Mouse (Mus musculus): ENCODE results near the gene Abhd11. TPM values are rescaled to one million over a fixed set of nuclear protein-coding genes. Genes with fewer than 3 reads are reported as not detected.
A peak's percentile ranks its signal among the peaks of the same experiment; 100 is the strongest.

The Abhd11 gene
- polyA plus RNA-seq, 1 experiment from 2014 or later, result 56.3 TPM

DNA sequence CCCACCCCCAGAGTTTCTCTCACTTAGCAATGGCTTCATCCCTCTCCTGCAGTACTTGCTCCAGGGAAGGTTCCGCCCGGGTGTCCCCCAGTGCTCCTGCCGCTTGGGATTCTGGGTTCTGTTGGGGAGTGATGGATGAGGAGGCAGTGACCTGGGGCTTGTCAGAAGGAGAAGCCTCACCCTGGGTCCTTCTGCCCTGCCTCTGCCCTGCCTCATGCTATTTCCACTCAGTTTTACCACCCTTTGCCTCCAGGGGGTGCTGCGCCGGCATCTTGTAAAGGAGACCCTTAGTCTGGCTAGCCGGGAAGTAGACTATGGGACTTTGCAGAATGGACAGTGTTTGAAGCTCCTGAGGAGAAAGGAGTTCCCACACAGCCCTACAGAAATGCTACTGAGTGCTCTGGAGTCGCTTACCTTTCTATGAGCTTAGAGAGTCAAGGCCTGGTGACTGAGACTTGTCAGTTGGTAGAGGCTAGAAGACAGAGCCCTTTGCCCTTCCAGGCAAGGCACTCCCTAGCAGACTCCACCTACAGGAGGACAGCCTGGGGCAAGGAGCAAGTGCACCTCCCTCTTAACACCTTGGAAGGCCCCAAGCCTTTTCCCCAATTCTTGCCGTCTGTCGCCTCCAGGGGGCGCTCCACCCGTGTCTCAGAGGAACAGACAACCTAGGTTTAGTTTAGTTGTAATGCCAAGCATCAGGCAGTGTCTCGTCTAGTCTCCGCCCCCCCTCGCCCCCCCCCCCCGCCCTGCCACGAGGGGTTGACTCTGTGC lies 3.9 kb downstream of the Abhd11 start:
- H3K27me3 ChIP-seq (replicated peaks), result no peaks in the 10 kb centered on the region
- no peaks in the 10 kb centered on the region for H3K9me3 ChIP-seq
- H3K4me2 ChIP-seq (replicated peaks), result peak overlapping the region; percentile 42
- H3K36me3 ChIP-seq, result no peaks in the 10 kb centered on the region
- 3% methylated on average over 14 of the region's 16 CpGs for WGBS
- no peak overlapping the region for H3K27ac ChIP-seq
- H3K9ac ChIP-seq, result no peak overlapping the region
- H3K4me3 ChIP-seq, result no peak overlapping the region; the same call in 1 of the 2 replicates
- H3K4me1 ChIP-seq, result peaks cover 21% of the 10 kb centered on the region
- ATAC-seq (ENCODE audit: low FRiP score, low read depth), result no peak

DNA sequence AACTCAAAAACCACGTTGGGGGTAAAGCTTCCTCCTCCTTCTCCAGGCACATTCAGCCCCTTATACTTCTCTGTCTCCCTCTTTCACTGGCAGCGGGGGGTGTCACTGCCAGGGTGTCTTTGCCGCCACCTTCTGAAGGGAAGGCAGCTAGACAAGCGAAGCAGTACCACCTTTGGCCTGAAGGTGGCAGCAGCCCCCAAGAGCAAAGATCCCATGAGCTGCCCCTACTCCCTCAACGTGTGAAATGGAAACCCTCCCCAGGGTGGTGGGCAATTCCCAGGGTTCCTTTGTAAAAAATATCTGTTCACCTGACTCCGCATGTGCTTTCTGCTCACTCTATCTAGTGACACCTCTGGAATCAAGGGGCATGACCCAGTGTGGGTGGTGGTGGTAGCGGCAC lies 6.5 kb downstream of the Abhd11 start:
- H3K4me2 ChIP-seq (replicated peaks), result no peak overlapping the region
- no peaks in the 10 kb centered on the region for H3K36me3 ChIP-seq
- H3K4me3 ChIP-seq, result no peak overlapping the region
- no peak overlapping the region for H3K9ac ChIP-seq
- no peaks in the 10 kb centered on the region for H3K27me3 ChIP-seq (replicated peaks)
- ATAC-seq (ENCODE audit: low FRiP score, low read depth), result no peak
- peaks cover 15% of the 10 kb centered on the region for H3K4me1 ChIP-seq
- 15% methylated on average over 7 of the region's 7 CpGs for WGBS
- H3K27ac ChIP-seq, result no peak overlapping the region
- no peaks in the 10 kb centered on the region for H3K9me3 ChIP-seq

DNA sequence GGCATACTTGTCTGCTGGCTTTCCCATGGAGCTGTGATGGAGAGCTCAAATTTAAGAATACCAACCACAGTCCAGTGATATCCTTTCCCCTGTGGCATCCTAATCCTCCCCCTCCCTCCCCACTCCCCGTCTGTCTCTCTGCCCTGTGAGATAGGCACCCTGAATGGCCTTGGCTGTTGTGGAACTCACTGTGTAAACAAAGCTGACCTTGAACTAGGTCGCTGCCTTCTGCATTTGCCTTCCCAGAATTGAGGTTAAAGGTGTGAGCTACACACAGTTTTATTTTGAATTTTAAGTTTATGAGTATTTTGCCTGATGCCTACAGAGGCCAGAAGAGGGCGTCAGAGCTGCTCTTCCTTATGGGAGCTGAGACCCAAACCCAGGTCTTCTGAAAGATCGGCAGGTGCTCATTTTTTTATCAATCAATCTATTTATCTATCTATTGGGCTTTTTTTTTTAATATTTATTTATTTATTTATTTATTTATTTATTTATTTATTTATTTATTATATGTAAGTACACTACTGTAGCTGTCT lies 7.3 kb downstream of the Abhd11 start:
- Histone ChIP-seq H3K9me3 (no peaks in the 10 kb centered on the region), H3K36me3 (no peaks in the 10 kb centered on the region), H3K4me1 (peaks cover 11% of the 10 kb centered on the region), H3K4me3 (no peak overlapping the region), H3K27me3 (replicated peaks) (no peaks in the 10 kb centered on the region), H3K9ac (no peak overlapping the region), H3K27ac (no peak overlapping the region), H3K4me2 (replicated peaks) (no peak overlapping the region)
- ATAC-seq (ENCODE audit: low FRiP score, low read depth), result no peak
- 63% methylated on average over 4 of the region's 4 CpGs for WGBS

DNA sequence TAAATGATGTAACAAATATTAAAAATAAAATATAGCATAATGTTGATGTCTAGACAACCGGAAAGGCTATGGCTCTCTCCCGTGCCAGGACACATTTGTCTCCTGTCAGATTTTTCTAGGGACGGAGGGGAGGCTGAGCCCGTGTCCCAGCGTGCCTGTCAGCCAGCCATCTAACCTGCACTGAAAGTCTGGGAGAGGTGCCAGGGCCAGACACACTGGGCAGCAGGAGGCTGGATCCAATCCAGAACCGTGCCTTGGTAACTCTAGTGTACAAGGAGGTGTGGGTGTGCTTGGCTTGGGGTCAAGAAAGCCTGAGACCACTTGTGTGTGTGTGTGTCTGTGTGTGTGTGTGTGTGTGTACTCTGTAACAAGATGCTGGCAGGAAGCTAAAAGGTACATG lies 12.9 kb downstream of the Abhd11 start:
- no peak for ATAC-seq (ENCODE audit: low FRiP score, low read depth)
- no peaks in the 10 kb centered on the region for H3K36me3 ChIP-seq

DNA sequence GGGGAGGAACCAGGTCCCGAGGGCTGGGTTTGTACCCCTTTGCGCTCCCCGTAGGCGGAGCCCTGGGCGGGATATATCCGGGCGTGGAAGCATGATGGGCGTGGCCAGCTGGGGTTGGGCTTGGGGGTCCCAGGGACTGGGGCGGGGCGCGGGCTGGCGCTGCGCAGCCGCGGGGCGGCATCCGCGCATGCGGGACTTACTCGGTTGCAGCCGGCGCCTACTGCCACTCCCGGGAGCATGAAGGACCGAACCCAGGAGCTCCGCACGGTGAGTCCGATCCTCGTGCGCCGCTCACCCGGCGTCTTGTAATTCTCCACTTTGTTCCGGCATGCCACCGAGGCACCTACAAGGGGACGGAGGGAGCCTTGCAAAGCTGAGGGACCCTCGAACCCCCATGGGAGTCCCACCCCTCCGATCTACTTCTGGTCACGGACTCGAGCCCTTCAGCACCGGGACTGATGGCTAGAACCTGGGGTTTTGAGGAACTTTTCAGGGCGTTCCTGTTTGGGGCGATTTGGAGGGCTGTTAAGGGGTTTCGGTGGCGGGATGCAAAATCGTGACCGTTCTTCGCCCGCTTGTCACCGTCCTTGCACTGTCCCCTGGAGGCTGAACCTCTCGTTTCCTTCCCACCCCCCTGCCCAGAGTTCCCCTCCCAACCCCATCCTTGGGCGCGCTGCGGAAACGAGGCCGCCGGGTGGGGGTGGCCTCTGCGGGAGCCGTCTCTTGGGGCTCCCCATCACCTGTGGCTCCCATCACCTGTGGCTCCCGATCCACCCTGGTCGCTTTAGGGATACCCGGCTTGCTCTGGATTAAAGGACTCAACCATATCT lies 14.6 kb downstream of the Abhd11 start, which contains the start of gene Stx1a:
Gene Stx1a (plus strand): TSS at position 139 of the 830 bp plus-strand sequence.
- no peaks in the 10 kb centered on the region for H3K36me3 ChIP-seq
- peak within 1 kb of the TSS; percentile 68 for H3K4me3 ChIP-seq
- no peaks in the 10 kb centered on the region for H3K27me3 ChIP-seq (replicated peaks)
- H3K9ac ChIP-seq, result peak within 1 kb of the TSS; percentile 78
- no peak within 1 kb of the TSS for H3K27ac ChIP-seq
- peak within 1 kb of the TSS; percentile 95 for H3K4me2 ChIP-seq (replicated peaks)
- no peaks in the 10 kb centered on the region for H3K9me3 ChIP-seq
- peak; percentile 94 for ATAC-seq (ENCODE audit: low FRiP score, low read depth)
- H3K4me1 ChIP-seq, result peaks cover 21% of the 10 kb centered on the region
- under 1% methylated on average over 61 of the region's 61 CpGs for WGBS

More for the DNA sequence above, 12.9 kb downstream of the Abhd11 start:
- Histone ChIP-seq H3K9ac (no peak overlapping the region), H3K27ac (no peak overlapping the region), H3K9me3 (no peaks in the 10 kb centered on the region), H3K27me3 (replicated peaks) (no peaks in the 10 kb centered on the region), H3K4me3 (no peak overlapping the region), H3K4me1 (peaks cover 21% of the 10 kb centered on the region), H3K4me2 (replicated peaks) (no peak overlapping the region)
- 75% methylated on average over 6 of the region's 6 CpGs for WGBS

DNA sequence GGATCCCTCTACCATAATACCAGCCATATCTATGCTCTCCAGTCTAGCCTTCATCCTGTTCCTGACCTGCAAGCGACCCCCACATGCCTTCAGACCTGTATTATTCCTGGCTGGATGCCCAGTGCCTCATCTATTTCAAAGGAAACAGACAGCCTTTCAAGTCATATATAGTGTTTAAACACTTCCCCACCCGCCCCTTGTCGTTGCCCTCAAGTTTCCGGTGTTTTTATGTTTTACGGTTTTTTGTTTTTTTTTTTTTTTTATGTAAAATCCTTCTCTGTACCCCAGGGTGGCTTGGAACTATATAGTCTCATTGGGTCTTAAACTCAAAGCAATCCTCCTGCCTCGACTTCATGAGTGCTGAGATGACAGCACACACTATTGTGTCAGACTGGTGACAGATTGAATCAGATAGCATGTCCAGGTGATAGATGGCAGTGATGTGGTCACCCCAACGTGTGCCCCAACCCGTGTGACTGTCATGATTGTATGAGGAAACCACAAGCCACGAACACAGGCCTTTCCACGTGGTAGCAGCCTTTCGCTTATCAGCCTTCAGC lies 15.8 kb downstream of the Abhd11 start:
- Histone ChIP-seq H3K27ac (no peak overlapping the region), H3K27me3 (replicated peaks) (no peaks in the 10 kb centered on the region), H3K36me3 (no peaks in the 10 kb centered on the region), H3K4me1 (peaks cover 21% of the 10 kb centered on the region), H3K9me3 (no peaks in the 10 kb centered on the region), H3K4me2 (replicated peaks) (peak overlapping the region; percentile 95), H3K9ac (no peak overlapping the region), H3K4me3 (peak overlapping the region; percentile 68; the same call in 1 of the 2 replicates)
- WGBS, result 62% methylated on average over 11 of the region's 11 CpGs
- ATAC-seq (ENCODE audit: low FRiP score, low read depth), result no peak

DNA sequence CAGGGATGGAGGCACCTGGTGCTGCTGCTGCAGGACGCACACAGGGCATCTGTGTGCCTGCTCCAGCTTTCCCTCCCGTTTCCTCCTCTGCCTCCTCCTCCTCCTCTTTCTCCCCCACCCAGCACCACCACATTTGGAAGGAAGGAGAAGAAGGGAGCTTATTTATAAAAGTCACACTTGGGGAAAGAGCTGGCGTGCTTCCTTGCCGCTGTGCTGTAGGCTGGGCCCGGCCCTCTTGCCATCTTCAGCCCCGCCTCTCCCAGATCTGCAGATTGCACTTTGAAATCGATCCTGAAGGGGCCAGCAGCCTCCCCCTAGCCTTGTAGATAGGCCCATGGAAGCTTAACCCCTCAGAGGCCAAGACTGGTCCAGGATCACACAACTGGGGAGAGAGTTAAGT lies 16.9 kb downstream of the Abhd11 start:
- no peaks in the 10 kb centered on the region for H3K27me3 ChIP-seq (replicated peaks)
- 20% methylated on average over 7 of the region's 7 CpGs for WGBS
- peaks cover 21% of the 10 kb centered on the region for H3K4me1 ChIP-seq
- H3K9ac ChIP-seq, result no peak overlapping the region
- H3K9me3 ChIP-seq, result no peaks in the 10 kb centered on the region
- no peaks in the 10 kb centered on the region for H3K36me3 ChIP-seq
- no peak for ATAC-seq (ENCODE audit: low FRiP score, low read depth)
- H3K4me3 ChIP-seq, result no peak overlapping the region
- H3K4me2 ChIP-seq (replicated peaks), result peak overlapping the region; percentile 38
- H3K27ac ChIP-seq, result no peak overlapping the region

DNA sequence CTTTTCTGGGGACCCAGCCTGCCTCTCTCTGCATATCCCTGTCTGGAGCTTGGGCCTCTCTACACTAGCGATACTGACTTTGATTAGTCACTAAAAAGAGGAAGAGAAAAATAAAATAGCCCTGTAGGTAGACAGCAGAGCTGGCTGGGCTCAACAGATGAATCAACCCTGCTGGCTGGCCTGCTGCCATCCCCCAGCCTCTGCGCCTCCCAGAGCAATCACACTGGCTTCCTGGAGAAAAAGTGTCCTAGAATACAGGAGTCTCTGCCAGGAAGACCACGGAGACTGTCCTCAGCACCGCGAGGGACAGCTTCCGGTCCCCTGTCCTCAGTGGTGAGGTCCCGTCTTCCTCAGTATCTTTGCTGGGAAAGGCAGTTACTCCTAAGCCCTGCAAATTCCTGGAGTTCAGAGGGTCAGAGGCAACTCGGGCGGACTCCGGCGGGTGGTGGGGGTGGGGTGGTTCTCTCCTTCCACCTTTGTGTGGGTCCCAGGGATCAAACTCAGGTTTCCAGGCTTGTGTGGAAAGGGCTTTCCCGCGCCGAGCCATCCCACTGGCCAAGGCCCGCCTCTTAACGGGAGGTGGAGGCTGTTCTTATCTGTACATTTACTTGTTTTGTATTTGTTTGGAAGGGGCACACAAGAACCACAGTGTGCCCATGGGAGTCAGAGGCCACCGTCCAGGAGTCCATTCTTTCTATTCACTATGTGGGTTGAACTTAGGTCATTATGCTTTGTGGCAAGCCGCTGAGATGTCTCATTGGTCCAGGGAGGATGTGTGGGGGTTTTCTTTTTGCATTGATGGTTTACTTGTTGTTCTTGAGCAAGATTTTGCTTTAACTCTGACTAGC lies 20.3 kb downstream of the Abhd11 start:
- Histone ChIP-seq H3K4me2 (replicated peaks) (no peak overlapping the region), H3K27ac (no peak overlapping the region), H3K9ac (no peak overlapping the region), H3K9me3 (0 out of 2 replicates have a peak, but pooled peaks cover 3% of the 10 kb centered on the region), H3K27me3 (replicated peaks) (no peaks in the 10 kb centered on the region), H3K36me3 (no peaks in the 10 kb centered on the region), H3K4me1 (peaks cover 16% of the 10 kb centered on the region), H3K4me3 (no peak overlapping the region)
- ATAC-seq (ENCODE audit: low FRiP score, low read depth), result no peak
- 67% methylated on average over 18 of the region's 18 CpGs for WGBS

DNA sequence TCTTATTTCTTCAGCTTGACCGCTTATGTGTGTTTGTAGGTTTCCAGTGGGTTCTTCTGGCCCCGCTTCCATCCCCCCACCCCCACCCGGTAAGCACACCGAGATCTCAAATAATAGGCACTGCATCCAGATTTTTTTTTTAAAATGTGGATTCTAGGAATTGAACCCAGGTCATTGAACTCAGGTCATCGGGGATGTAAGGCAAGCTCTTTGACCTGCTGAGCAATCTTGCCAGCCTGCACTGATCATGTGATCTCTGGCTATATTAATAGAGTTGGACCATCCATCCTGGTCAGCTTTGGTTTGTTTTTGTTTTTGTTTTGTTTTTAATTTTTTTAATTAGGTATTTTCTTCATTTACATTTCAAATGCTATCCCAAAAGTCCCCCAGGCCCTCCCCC lies 23.6 kb downstream of the Abhd11 start:
- WGBS, result 94% methylated on average over 5 of the region's 5 CpGs
- Histone ChIP-seq H3K27me3 (replicated peaks) (no peaks in the 10 kb centered on the region), H3K9ac (no peak overlapping the region), H3K4me1 (peaks cover 3% of the 10 kb centered on the region), H3K27ac (no peak overlapping the region), H3K9me3 (0 out of 2 replicates have a peak, but pooled peaks cover 7% of the 10 kb centered on the region), H3K4me2 (replicated peaks) (no peak overlapping the region), H3K4me3 (no peak overlapping the region), H3K36me3 (no peaks in the 10 kb centered on the region)
- ATAC-seq (ENCODE audit: low FRiP score, low read depth), result no peak

DNA sequence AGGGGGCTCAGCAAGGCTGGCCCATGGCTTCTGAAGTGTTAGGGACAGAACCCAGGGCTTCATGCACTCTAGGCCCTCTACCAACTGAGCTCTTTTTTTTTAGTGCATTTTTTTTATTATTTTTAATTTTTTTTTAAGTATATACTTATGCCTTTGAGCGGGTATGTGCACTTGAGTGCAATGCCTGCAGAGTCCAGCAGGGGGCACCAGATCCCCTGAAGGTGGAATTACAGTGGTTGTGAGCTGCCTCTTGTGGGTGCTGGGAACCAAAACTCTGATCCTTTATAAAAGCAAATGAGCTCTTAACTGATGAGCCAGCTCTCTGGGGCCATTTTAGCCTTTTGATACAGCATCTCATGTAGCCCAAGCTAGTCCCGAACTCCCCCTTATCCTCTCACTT lies 25.6 kb downstream of the Abhd11 start:
- H3K9ac ChIP-seq, result no peak overlapping the region
- peaks cover 3% of the 10 kb centered on the region for H3K4me1 ChIP-seq
- no peak overlapping the region for H3K4me2 ChIP-seq (replicated peaks)
- H3K27me3 ChIP-seq (replicated peaks), result no peaks in the 10 kb centered on the region
- H3K4me3 ChIP-seq, result no peak overlapping the region
- 96% methylated on average over 2 of the region's 2 CpGs for WGBS
- ATAC-seq (ENCODE audit: low FRiP score, low read depth), result no peak
- no peak overlapping the region for H3K27ac ChIP-seq
- H3K9me3 ChIP-seq, result 0 out of 2 replicates have a peak, but pooled peaks cover 7% of the 10 kb centered on the region
- H3K36me3 ChIP-seq, result 0 out of 2 replicates have a peak, but pooled peaks cover 6% of the 10 kb centered on the region

DNA sequence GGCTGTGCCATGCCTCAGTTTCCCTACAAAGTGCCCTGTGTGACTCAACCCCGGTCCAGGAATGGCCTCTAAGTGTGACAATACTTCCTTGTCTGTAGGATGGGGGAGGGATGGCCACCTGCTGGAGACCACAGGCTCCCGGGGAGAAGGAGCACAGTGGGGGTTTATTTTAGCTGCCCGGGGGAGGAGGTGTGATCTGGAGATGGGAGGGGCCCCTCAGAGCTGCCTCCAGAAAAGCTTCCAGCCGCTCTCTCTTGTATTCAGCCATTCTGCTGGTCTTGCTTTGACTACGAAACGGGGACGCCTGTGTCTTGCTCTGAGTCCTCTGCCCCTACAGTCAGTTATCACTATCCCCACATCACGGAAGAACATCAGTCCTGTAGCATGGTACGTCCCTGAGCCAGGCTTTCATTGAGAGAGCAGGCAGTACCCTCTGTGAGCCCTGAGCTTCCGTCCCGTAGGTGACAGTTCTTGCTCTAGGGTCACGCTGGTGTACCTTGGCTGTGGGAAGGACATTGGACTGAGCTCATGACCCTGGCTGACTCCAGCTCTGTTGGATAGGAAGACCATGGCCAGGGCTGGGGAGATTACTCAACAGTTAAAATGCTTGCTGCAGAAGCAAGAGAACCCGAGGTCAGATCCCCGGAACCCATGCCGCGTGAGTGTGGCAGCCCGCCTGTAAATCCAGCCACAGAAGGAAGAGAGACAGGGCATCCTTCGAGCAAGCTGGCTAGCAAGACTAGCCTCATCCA lies 26.8 kb downstream of the Abhd11 start:
- ATAC-seq (ENCODE audit: low FRiP score, low read depth), result no peak
- H3K9me3 ChIP-seq, result 0 out of 2 replicates have a peak, but pooled peaks cover 7% of the 10 kb centered on the region
- no peak overlapping the region for H3K27ac ChIP-seq
- peaks cover 9% of the 10 kb centered on the region; the same call in 1 of the 2 replicates for H3K36me3 ChIP-seq
- WGBS, result 72% methylated on average over 18 of the region's 18 CpGs
- no peak overlapping the region for H3K4me3 ChIP-seq
- no peaks in the 10 kb centered on the region for H3K27me3 ChIP-seq (replicated peaks)
- H3K4me2 ChIP-seq (replicated peaks), result no peak overlapping the region
- peaks cover 3% of the 10 kb centered on the region for H3K4me1 ChIP-seq
- H3K9ac ChIP-seq, result no peak overlapping the region
